Mouse (Mus musculus) forebrain, embryonic 13.5 days (tissue): ENCODE data around the gene Il17c. TPM values are rescaled to one million over a fixed set of nuclear protein-coding genes. Genes with fewer than 3 reads are reported as not detected.

Source experiments
- ATAC-seq: fragments of 200-750 bp; cut with Nextera tagmentation; 2 replicates; pipeline ENCODE4 v1.8.0; 2017
- H3K27ac ChIP-seq: fragments of 300-500 bp; sonication (generic); 2 replicates; pipeline ENCODE4 v1.5.1; 2015; ENCODE audit warnings: inconsistent platforms, mild to moderate bottlenecking, moderate library complexity
- H3K27me3 ChIP-seq: fragments of 300-500 bp; sonication (generic); 2 replicates; pipeline ENCODE4 v1.6.1; 2015; ENCODE audit warnings: mild to moderate bottlenecking, inconsistent platforms
- H3K36me3 ChIP-seq: fragments of 300-500 bp; sonication (generic); 2 replicates; pipeline ENCODE4 v1.6.1; 2015; ENCODE audit warnings: mild to moderate bottlenecking, inconsistent platforms; ENCODE audit not compliant: poor library complexity, severe bottlenecking
- H3K4me1 ChIP-seq: fragments of 300-500 bp; sonication (generic); 2 replicates; pipeline ENCODE4 v1.6.1; 2015; ENCODE audit warnings: inconsistent platforms
- H3K4me2 ChIP-seq: fragments of 300-500 bp; sonication (generic); 2 replicates; pipeline ENCODE4 v1.6.1; 2015; ENCODE audit warnings: inconsistent platforms, mild to moderate bottlenecking, moderate library complexity
- H3K4me3 ChIP-seq: fragments of 300-500 bp; sonication (generic); 2 replicates; pipeline ENCODE4 v1.5.1; 2015; ENCODE audit warnings: mild to moderate bottlenecking, inconsistent platforms
- H3K9ac ChIP-seq: fragments of 300-500 bp; sonication (generic); 2 replicates; pipeline ENCODE4 v1.6.1; 2015; ENCODE audit warnings: mild to moderate bottlenecking, inconsistent platforms
- H3K9me3 ChIP-seq: fragments of 300-500 bp; sonication (generic); replicated peaks from 2 replicates; pipeline ENCODE4 v1.6.1; 2016; ENCODE audit warnings: inconsistent platforms
- WGBS: fragments of 180-500 bp; shearing (Covaris S2); methylation state at CpG from one replicate; pipeline ENCODE4 v1.1.7; 2015; 5-methylcytosine and 5-hydroxymethylcytosine counted together
- polyA plus RNA-seq: library from polyadenylated mRNA; unstranded; fragments of >200 nt; fragmentation: Nextera tagmentation; extraction: Ambion mirVana; gene quantifications from 2 replicates; pipeline ENCODE4 v1.2.1, GENCODE M21; 2015

Gene Il17c
- polyA plus RNA-seq, result not detected in 2 replicates

DNA sequence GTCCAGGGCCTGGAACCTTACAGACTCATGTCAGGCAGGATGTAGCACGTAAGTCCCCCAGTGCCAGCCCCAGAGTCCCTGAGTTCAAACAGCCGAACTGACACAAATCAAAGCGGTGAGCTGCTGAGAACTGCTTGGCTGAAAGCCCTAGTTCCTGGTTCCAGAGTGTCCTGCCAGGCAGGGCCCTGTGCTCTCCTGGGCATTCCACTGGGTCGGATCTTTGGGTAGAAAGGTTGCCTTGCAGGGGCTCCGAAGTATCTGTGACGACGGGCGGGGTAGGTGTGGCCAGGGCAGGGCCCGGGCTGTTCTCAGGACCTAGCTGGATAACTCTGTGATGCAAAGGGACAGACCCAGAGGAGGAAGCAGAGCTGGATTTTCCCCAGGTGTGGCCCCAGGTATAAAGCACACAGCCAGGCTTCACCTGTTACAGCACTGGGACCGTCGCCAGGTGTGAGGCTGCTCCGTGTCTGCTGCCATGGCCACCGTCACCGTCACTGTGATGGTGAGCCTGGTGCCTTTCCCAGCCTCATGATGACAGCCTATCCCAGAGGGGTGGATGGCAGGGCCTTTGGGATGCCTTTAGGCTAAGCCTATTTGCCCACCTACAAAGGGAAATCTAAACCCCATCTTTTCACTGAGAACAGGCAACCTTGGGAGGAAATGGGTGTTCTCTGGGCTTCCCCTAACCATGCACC is at the start of gene Il17c:
Gene Il17c, plus strand, starts transcription at position 645 of the 695 bp plus-strand sequence.
- H3K36me3 ChIP-seq, result peaks cover 30% of the 10 kb centered on the region
- H3K27ac ChIP-seq, result no peak within 1 kb of the TSS
- WGBS, result 88% methylated on average over 14 of the region's 14 CpGs
- H3K27me3 ChIP-seq, result no peaks in the 10 kb centered on the region
- no peak for ATAC-seq
- H3K9me3 ChIP-seq, result no peaks in the 10 kb centered on the region
- no peak within 1 kb of the TSS for H3K4me2 ChIP-seq
- H3K9ac ChIP-seq, result no peak within 1 kb of the TSS
- no peak within 1 kb of the TSS for H3K4me3 ChIP-seq
- no peaks in the 10 kb centered on the region for H3K4me1 ChIP-seq

- peaks cover 14% of the 10 kb centered on the region for H3K36me3 ChIP-seq
- WGBS, result 92% methylated on average over 7 of the region's 7 CpGs
- no peaks in the 10 kb centered on the region for H3K27me3 ChIP-seq
- no peak for ATAC-seq
- H3K9ac ChIP-seq, result no peak overlapping the region
- no peak overlapping the region for H3K4me3 ChIP-seq
- peaks cover 26% of the 10 kb centered on the region for H3K4me1 ChIP-seq
- peak overlapping the region; percentile 56; the same call in 1 of the 2 replicates for H3K4me2 ChIP-seq
- no peak overlapping the region for H3K27ac ChIP-seq
- no peaks in the 10 kb centered on the region for H3K9me3 ChIP-seq
These were observed 46.5 kb upstream of the Il17c start for GRCm38 (mm10) chr8:122375320-122375719.

GRCm38 (mm10) chr8:122375751-122376364 is 46.0 kb upstream of the Il17c start:
- Histone ChIP-seq H3K4me1 (peaks cover 27% of the 10 kb centered on the region), H3K4me3 (peak overlapping the region; percentile 96), H3K9me3 (no peaks in the 10 kb centered on the region), H3K27me3 (no peaks in the 10 kb centered on the region), H3K27ac (no peak overlapping the region), H3K9ac (peak overlapping the region; percentile 89; the same call in 1 of the 2 replicates), H3K4me2 (peak overlapping the region; percentile 56), H3K36me3 (peaks cover 19% of the 10 kb centered on the region)
- 34% methylated on average over 13 of the region's 13 CpGs for WGBS
- ATAC-seq, result peak; percentile 28

DNA sequence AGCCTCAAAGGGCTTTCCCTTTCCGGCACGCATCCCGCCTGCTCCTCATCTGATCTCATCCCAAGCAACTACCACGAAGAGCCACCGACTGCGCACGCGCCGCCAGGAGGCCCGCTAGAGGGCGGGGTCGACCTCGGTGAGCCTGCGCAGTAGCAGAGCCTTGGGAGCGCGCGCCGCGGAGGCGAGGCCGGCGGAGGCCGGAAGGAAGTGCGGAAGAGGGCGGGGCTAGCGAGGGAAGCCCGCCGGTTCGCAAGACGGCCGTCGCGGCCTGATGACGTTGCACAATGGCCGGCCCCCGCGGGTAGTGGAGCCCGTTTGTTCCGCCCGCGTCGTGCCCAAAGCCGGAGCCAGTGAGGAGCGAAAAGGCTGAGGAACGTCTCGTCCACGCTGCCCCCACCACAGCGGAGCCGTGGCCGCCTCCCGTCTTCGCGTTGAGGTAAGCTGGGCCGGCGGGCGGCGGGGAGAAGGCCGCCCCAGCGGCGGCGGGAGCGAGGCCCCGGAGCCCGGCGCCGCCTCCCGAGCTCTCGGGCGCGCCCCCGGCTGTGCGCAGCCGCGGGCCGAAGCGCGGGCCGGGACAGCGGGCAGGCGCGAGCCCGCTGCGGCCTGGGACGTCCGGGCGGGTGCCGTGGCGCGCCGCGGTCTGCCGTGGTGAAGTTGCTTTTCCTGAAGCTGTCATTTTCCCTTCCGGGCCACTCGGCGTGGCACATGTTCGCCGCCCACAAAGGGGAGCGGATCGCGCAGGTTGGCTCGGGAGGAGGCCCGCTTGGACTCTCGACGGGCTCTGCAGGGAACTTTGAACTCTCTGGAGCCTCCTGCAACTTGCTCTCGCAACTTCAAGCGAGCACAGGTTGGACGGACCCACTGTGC is 45.2 kb upstream of the Il17c start, which contains the start of gene Zc3h18:
Gene Zc3h18, plus strand, starts transcription at position 245 of the 867 bp plus-strand sequence.
- Histone ChIP-seq H3K9ac (peak within 1 kb of the TSS; percentile 89), H3K27me3 (no peaks in the 10 kb centered on the region), H3K4me2 (peak within 1 kb of the TSS; percentile 91), H3K4me1 (peaks cover 27% of the 10 kb centered on the region), H3K4me3 (peak within 1 kb of the TSS; percentile 96), H3K27ac (peak within 1 kb of the TSS; percentile 86), H3K9me3 (no peaks in the 10 kb centered on the region), H3K36me3 (peaks cover 22% of the 10 kb centered on the region)
- ATAC-seq, result peak; percentile 95
- under 1% methylated on average over 98 of the region's 107 CpGs for WGBS

GRCm38 (mm10) chr8:122383039-122383438 is 38.8 kb upstream of the Il17c start:
- no peak for ATAC-seq
- H3K4me3 ChIP-seq, result no peak overlapping the region
- H3K27ac ChIP-seq, result no peak overlapping the region
- no peaks in the 10 kb centered on the region for H3K27me3 ChIP-seq
- H3K36me3 ChIP-seq, result peaks cover 73% of the 10 kb centered on the region
- H3K9me3 ChIP-seq, result no peaks in the 10 kb centered on the region
- H3K4me1 ChIP-seq, result peaks cover 16% of the 10 kb centered on the region
- H3K9ac ChIP-seq, result no peak overlapping the region
- no peak overlapping the region for H3K4me2 ChIP-seq
- 85% methylated on average over 4 of the region's 4 CpGs for WGBS

DNA sequence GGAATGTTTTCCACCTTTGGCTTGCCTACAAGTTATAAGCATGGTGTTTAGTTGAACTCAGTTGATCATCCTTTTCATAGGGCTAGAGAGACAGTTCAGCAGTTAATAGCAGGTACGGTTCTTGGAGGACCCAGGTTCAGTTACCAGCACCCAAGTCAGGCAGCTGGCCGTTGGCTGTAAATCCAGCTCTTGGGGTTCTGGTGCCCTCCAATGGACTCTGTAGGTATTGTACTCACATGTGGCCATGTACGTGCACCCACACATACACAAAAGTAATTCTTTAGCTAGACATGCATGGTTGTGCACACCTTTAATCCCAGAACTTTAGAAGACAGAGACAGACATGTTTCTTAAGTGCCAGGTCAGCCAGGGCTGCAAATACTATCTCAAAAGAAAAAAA is 32.5 kb upstream of the Il17c start:
- no peaks in the 10 kb centered on the region for H3K9me3 ChIP-seq
- no peak overlapping the region for H3K4me2 ChIP-seq
- H3K27ac ChIP-seq, result no peak overlapping the region
- no peaks in the 10 kb centered on the region for H3K27me3 ChIP-seq
- H3K9ac ChIP-seq, result no peak overlapping the region
- peaks cover 83% of the 10 kb centered on the region for H3K36me3 ChIP-seq
- H3K4me3 ChIP-seq, result no peak overlapping the region
- 84% methylated on average over 3 of the region's 3 CpGs for WGBS
- H3K4me1 ChIP-seq, result no peaks in the 10 kb centered on the region
- no peak for ATAC-seq

DNA sequence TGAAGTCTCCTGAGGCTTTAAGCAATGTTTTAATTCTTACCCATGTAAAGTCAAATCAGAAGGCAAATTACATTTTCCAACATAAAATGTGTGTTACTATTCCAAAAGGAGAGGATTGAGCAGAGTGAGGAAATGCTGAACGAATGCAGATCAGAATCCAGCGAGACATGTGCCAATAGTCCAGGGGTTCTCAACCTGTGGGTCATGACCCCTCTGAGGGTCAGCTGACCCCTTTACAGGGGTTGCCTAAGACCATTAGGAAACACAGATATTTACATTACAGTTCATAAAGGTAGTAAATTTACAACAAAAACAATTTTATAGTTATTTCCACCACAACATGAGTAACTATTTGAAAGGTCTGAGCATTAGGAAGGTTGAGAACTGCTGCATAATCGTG is 31.1 kb upstream of the Il17c start:
- no peak for ATAC-seq
- 92% methylated on average over 3 of the region's 3 CpGs for WGBS
- H3K36me3 ChIP-seq, result peaks cover 79% of the 10 kb centered on the region

DNA sequence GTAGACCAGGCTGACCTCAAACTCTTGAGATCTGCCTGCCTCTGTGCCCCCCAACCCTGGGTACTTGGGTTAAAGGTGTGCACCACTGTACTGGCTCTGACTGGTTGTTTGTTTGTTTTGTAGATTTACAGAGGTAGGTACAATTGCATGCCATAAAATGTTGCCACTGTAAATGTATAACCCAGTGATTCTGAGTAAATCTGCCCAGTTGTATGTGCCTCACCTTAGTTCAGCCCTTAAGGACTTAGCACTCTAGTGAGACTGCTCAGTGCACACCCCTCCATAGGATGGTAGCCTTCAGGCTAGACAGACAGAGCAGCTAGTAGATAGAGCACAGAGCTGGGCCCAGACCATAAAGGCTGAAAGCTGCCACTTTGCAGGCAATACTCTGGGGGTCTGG is 28.1 kb upstream of the Il17c start:
- H3K9ac ChIP-seq, result no peak overlapping the region
- no peak overlapping the region for H3K27ac ChIP-seq
- H3K4me3 ChIP-seq, result no peak overlapping the region
- H3K4me2 ChIP-seq, result no peak overlapping the region
- no peak for ATAC-seq
- no peaks in the 10 kb centered on the region for H3K4me1 ChIP-seq
- H3K27me3 ChIP-seq, result no peaks in the 10 kb centered on the region
- H3K9me3 ChIP-seq, result no peaks in the 10 kb centered on the region
- H3K36me3 ChIP-seq, result peaks cover 73% of the 10 kb centered on the region

More for the DNA sequence above, 31.1 kb upstream of the Il17c start:
- H3K4me2 ChIP-seq, result no peak overlapping the region
- no peaks in the 10 kb centered on the region for H3K27me3 ChIP-seq
- no peak overlapping the region for H3K9ac ChIP-seq
- no peaks in the 10 kb centered on the region for H3K9me3 ChIP-seq
- H3K27ac ChIP-seq, result no peak overlapping the region
- H3K4me1 ChIP-seq, result no peaks in the 10 kb centered on the region
- no peak overlapping the region for H3K4me3 ChIP-seq

- WGBS, result 82% methylated on average over 6 of the region's 6 CpGs
- H3K27me3 ChIP-seq, result no peaks in the 10 kb centered on the region
- no peak overlapping the region for H3K27ac ChIP-seq
- H3K36me3 ChIP-seq, result peaks cover 76% of the 10 kb centered on the region
- H3K4me1 ChIP-seq, result no peaks in the 10 kb centered on the region
- H3K9me3 ChIP-seq, result no peaks in the 10 kb centered on the region
- H3K4me3 ChIP-seq, result no peak overlapping the region
- H3K9ac ChIP-seq, result no peak overlapping the region
- ATAC-seq, result no peak
- no peak overlapping the region for H3K4me2 ChIP-seq
These were observed 26.5 kb upstream of the Il17c start for GRCm38 (mm10) chr8:122395291-122395690.

- Histone ChIP-seq H3K9me3 (no peaks in the 10 kb centered on the region), H3K27ac (no peak overlapping the region), H3K36me3 (peaks cover 85% of the 10 kb centered on the region), H3K9ac (no peak overlapping the region), H3K4me1 (no peaks in the 10 kb centered on the region), H3K27me3 (no peaks in the 10 kb centered on the region), H3K4me2 (no peak overlapping the region), H3K4me3 (no peak overlapping the region)
- 97% methylated on average over 9 of the region's 9 CpGs for WGBS
- no peak for ATAC-seq
These were observed 23.6 kb upstream of the Il17c start for GRCm38 (mm10) chr8:122398186-122398585.

GRCm38 (mm10) chr8:122405146-122405805 is 16.5 kb upstream of the Il17c start:
- no peaks in the 10 kb centered on the region for H3K27me3 ChIP-seq

More at GRCm38 (mm10) chr8:122405146-122405805, 16.5 kb upstream of the Il17c start:
- H3K36me3 ChIP-seq, result peaks cover 99% of the 10 kb centered on the region
- WGBS, result 91% methylated on average over 9 of the region's 9 CpGs
- H3K4me3 ChIP-seq, result no peak overlapping the region
- H3K9ac ChIP-seq, result no peak overlapping the region
- no peaks in the 10 kb centered on the region for H3K4me1 ChIP-seq
- ATAC-seq, result no peak
- no peak overlapping the region for H3K4me2 ChIP-seq
- no peaks in the 10 kb centered on the region for H3K9me3 ChIP-seq
- H3K27ac ChIP-seq, result no peak overlapping the region
